Mouse (Mus musculus) embryonic facial prominence, embryonic 15.5 days (tissue): ENCODE measurements around the gene Nop10. TPM values are rescaled to one million over a fixed set of nuclear protein-coding genes. Genes with fewer than 3 reads are reported as not detected.

Experiments
- ATAC-seq: fragments of 200-750 bp; cut with Nextera tagmentation; 2 replicates; pipeline ENCODE4 v1.8.0; 2017; ENCODE audit warnings: low read depth, moderate TSS enrichment; ENCODE audit not compliant: insufficient number of reproducible peaks, low FRiP score, low TSS enrichment
- H3K27ac ChIP-seq: fragments of 300-500 bp; sonication (generic); replicated peaks from 2 replicates; pipeline ENCODE4 v1.5.1; 2015; ENCODE audit warnings: mild to moderate bottlenecking, inconsistent platforms
- H3K27me3 ChIP-seq: fragments of 300-500 bp; sonication (generic); 2 replicates; pipeline ENCODE4 v1.6.1; 2015; ENCODE audit warnings: inconsistent platforms
- H3K36me3 ChIP-seq: fragments of 300-500 bp; sonication (generic); 2 replicates; pipeline ENCODE4 v1.6.1; 2015; ENCODE audit warnings: mild to moderate bottlenecking, inconsistent platforms
- H3K4me1 ChIP-seq: fragments of 300-500 bp; sonication (generic); 2 replicates; pipeline ENCODE4 v1.6.1; 2015; ENCODE audit warnings: inconsistent platforms
- H3K4me2 ChIP-seq: fragments of 300-500 bp; sonication (generic); replicated peaks from 2 replicates; pipeline ENCODE4 v1.6.1; 2015; ENCODE audit warnings: mild to moderate bottlenecking, inconsistent platforms
- H3K4me3 ChIP-seq: fragments of 300-500 bp; sonication (generic); replicated peaks from 2 replicates; pipeline ENCODE4 v1.5.1; 2015; ENCODE audit warnings: mild to moderate bottlenecking, inconsistent platforms
- H3K9ac ChIP-seq: fragments of 300-500 bp; sonication (generic); 2 replicates; pipeline ENCODE4 v1.6.1; 2015; ENCODE audit warnings: inconsistent platforms
- H3K9me3 ChIP-seq: fragments of 300-500 bp; sonication (generic); replicated peaks from 2 replicates; pipeline ENCODE4 v1.6.1; 2016; ENCODE audit warnings: inconsistent platforms
- WGBS: fragments of 180-500 bp; shearing (Covaris S2); methylation state at CpG from one replicate; pipeline ENCODE4 v1.1.7; 2015; 5-methylcytosine and 5-hydroxymethylcytosine counted together
- polyA plus RNA-seq: library from polyadenylated mRNA; unstranded; fragments of >200 nt; fragmentation: Nextera tagmentation; extraction: Ambion mirVana; gene quantifications from 2 replicates; pipeline ENCODE4 v1.2.1, GENCODE M21; 2015

The Nop10 gene
- polyA plus RNA-seq, result 201 and 206 TPM in 2 replicates

DNA sequence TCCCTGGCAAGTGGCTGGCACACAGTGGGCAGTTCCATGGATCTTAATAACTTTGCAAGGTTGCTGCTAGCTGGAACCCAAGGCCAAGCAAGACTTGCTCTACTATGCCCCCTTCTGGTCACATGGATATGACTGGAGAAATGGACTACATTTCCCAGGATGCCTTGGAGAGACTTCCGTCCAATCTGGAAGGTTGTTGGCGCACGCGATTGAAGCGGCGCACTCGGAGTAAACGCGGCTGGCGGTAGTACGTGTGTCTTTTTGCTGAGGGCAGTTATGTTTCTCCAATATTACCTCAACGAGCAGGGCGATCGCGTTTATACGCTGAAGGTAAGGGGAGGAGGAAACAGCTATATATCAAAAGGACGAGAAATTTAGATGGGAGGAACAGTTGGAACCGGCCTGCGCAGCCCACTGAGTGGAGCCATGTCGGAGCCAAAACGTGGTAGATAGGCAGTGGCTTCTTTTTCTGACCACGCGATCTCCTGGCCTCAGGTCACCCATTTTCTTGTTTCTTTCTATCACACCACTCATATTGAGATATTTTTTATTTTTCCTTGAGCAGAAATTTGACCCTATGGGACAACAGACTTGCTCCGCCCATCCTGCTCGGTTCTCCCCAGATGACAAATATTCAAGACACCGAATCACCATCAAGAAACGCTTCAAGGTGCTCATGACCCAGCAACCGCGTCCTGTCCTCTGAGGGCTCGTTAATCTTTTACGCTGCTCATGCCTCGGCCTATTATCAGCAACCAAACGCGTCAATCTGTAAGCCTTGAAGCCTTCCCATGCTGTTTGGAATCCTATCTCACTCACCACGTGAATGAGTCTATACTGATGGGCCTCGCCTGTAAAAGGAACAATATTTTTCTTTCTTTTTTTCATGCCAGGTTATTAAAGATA, at the start of gene Nop10:
Gene Nop10 (plus strand): TSS at position 179 of the 906 bp plus-strand sequence.
- Histone ChIP-seq H3K36me3 (no peaks in the 10 kb centered on the region), H3K9me3 (no peaks in the 10 kb centered on the region), H3K27ac (peak within 1 kb of the TSS; percentile 68; the same call in 1 of the 2 replicates), H3K4me2 (peak within 1 kb of the TSS; percentile 57), H3K4me1 (peaks cover 27% of the 10 kb centered on the region), H3K27me3 (no peaks in the 10 kb centered on the region), H3K4me3 (peak within 1 kb of the TSS; percentile 60), H3K9ac (peak within 1 kb of the TSS; percentile 57)
- under 1% methylated on average over 36 of the region's 36 CpGs for WGBS
- ATAC-seq, result peak; percentile 44; the same call in 1 of the 2 replicates

DNA sequence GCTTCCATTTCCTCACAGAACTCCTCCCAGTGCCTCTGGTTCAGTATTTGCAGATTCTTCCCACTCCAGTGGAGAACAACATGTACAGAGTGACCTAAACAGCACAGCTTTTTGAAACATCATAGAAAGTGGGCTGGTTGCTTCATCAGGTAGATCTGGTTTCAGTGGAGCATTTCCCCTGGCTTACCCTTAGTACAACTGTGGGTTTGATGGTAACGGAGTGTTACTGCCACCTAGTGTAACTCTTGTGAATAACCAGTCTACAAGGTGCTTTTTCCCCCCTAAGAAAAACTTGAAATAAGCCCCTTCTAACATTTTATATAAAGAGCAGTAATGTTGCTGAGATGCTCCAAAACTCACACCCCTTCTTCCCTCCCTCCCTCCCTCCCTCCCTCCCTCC, 45.7 kb upstream of the Nop10 start:
- Histone ChIP-seq H3K9ac (no peak overlapping the region), H3K27me3 (no peaks in the 10 kb centered on the region), H3K4me2 (no peak overlapping the region), H3K9me3 (no peaks in the 10 kb centered on the region), H3K4me1 (no peaks in the 10 kb centered on the region), H3K27ac (no peak overlapping the region), H3K36me3 (no peaks in the 10 kb centered on the region), H3K4me3 (no peak overlapping the region)
- 3% methylated on average over 1 of the region's 1 CpGs for WGBS
- ATAC-seq, result no peak

DNA sequence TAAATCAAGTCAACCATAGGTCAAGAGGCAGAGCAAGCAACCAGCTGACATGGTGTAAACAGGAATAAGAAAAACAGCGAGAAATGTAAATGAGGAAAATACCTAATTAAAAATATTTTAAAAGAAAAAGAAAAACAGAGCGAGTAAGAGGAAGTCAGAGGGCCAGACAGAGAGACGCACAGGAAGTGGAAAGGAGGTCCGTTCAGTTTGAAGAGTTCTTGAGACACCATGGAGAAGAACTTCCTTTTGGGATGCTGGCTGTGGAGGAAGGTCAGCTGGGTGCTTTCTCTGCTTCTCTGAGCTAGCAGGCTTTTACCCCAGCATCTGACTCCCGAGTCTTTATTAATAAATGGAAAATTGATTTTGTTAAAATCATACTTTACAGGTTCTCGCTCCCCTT, 44.1 kb upstream of the Nop10 start:
- H3K27me3 ChIP-seq, result no peaks in the 10 kb centered on the region
- H3K9ac ChIP-seq, result no peak overlapping the region
- no peaks in the 10 kb centered on the region for H3K9me3 ChIP-seq
- no peaks in the 10 kb centered on the region for H3K36me3 ChIP-seq
- no peak overlapping the region for H3K4me2 ChIP-seq
- H3K27ac ChIP-seq, result no peak overlapping the region
- H3K4me3 ChIP-seq, result no peak overlapping the region
- no peak for ATAC-seq
- WGBS, result 67% methylated on average over 6 of the region's 6 CpGs
- H3K4me1 ChIP-seq, result no peaks in the 10 kb centered on the region

DNA sequence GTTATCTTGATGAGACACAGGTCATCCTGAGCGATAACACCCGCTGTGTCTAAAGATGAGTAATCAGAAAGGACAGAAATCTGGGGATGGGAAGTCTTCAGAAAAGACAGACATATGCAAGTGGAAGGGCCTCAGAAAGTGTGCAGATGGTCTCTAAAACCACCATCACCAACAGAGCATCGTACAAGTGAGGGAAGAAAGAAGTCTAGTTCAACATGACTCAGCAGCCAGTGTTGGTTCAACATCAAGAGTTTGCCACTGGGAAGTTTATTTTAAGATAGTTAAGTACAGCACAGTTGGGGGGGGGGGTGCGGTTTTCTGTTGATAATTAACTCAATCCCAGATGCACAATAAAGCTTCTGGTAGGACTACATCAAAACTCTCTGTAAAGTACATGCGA, 40.8 kb upstream of the Nop10 start:
- H3K9me3 ChIP-seq, result no peaks in the 10 kb centered on the region
- no peak for ATAC-seq
- 82% methylated on average over 5 of the region's 5 CpGs for WGBS
- H3K36me3 ChIP-seq, result no peaks in the 10 kb centered on the region
- H3K9ac ChIP-seq, result no peak overlapping the region
- no peaks in the 10 kb centered on the region for H3K27me3 ChIP-seq
- H3K4me2 ChIP-seq, result no peak overlapping the region
- H3K4me1 ChIP-seq, result no peaks in the 10 kb centered on the region
- no peak overlapping the region for H3K27ac ChIP-seq
- H3K4me3 ChIP-seq, result no peak overlapping the region

DNA sequence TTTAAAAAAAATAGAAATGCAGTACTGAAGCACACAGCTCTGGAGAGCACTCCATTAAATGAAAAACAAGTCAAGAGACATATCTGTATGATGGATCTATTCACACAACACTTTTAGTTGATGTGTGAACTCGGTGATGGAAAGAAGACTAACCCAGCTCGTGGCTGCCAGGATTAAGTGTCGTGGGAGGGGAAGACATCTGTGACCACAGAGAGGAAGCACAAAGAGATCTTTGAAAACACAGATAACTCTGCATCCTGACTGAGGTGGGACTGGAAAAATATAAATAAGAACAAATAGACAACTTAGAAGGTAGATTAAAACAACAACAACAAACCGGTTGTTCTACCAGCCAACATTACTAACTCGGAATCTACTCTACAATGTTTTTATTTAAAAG, 39.1 kb upstream of the Nop10 start:
- 66% methylated on average over 5 of the region's 5 CpGs for WGBS

DNA sequence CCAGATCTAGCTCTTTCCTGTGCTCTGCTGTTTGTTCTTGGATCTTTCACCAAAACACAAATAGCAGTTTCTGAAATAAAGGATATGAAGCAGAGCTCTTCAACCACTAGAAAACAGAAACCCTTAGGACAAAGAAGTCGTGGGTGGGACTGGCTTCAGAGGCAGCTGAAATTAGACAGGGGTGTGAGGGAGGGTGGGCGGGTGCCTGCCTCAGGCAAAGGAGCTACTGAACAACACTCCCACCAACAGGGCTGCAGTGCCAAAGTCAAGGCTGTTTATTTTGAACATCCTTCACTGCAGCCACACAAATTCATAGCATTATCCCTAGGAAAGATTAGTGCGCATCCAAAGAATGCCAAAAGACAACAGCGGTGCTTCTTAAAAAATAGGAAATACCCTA, 37.4 kb upstream of the Nop10 start:
- Histone ChIP-seq H3K9me3 (no peaks in the 10 kb centered on the region), H3K27me3 (no peaks in the 10 kb centered on the region), H3K4me1 (no peaks in the 10 kb centered on the region), H3K36me3 (no peaks in the 10 kb centered on the region), H3K9ac (no peak overlapping the region), H3K27ac (no peak overlapping the region), H3K4me2 (no peak overlapping the region), H3K4me3 (no peak overlapping the region)
- ATAC-seq, result no peak
- 52% methylated on average over 4 of the region's 4 CpGs for whole genome bisulfite sequencing

More for the DNA sequence above, 39.1 kb upstream of the Nop10 start:
- no peak for ATAC-seq
- H3K36me3 ChIP-seq, result no peaks in the 10 kb centered on the region
- H3K4me1 ChIP-seq, result no peaks in the 10 kb centered on the region
- no peaks in the 10 kb centered on the region for H3K27me3 ChIP-seq
- H3K4me3 ChIP-seq, result no peak overlapping the region
- H3K27ac ChIP-seq, result no peak overlapping the region
- H3K4me2 ChIP-seq, result no peak overlapping the region
- no peak overlapping the region for H3K9ac ChIP-seq
- H3K9me3 ChIP-seq, result no peaks in the 10 kb centered on the region

DNA sequence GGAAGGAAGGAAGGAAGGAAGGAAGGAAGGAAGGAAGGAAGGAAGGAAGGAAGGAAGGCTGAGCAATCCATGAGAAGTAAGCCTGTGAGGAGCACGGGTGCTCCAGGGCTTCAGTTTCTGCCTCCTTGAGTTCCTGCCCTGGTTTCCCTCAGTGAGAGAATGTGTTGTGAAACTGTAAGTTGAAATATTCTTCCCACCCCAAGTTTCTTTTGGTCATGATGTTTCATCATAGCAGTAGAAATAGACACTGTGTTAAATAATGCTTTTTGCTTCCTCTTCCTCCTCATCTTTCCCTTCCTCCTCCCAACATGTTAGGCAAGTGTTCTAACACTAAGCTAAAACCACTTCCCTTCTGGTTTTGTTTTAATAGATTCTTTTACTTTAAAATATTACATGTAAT, 29.1 kb upstream of the Nop10 start:
- no peaks in the 10 kb centered on the region for H3K36me3 ChIP-seq
- ATAC-seq, result no peak

DNA sequence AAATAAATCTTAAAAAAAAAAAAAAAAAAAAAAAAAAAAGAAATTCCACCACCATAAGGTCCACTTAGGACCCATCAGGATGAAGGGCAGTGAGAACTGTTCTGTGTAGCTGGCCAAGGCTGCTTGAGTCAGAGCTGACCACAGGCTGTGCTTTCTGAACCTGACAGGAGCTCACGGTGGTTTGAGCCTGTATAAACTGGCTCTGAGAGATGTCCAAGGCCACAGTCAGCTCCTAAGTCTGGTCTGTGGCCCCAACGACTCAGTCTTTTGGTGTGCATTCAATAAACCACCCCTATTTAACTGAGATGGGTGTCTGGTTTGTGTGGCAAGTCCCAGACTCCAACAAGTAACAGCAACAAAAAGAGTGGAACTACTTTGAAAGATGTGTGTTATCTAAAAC, 25.1 kb upstream of the Nop10 start:
- H3K4me2 ChIP-seq, result no peak overlapping the region
- no peak for ATAC-seq
- no peaks in the 10 kb centered on the region for H3K27me3 ChIP-seq
- no peak overlapping the region for H3K9ac ChIP-seq
- H3K27ac ChIP-seq, result no peak overlapping the region
- no peaks in the 10 kb centered on the region for H3K36me3 ChIP-seq
- WGBS, result 76% methylated on average over 2 of the region's 2 CpGs
- H3K4me1 ChIP-seq, result peaks cover 13% of the 10 kb centered on the region
- H3K4me3 ChIP-seq, result no peak overlapping the region
- no peaks in the 10 kb centered on the region for H3K9me3 ChIP-seq

More for the DNA sequence above, 29.1 kb upstream of the Nop10 start:
- no peaks in the 10 kb centered on the region for H3K27me3 ChIP-seq
- no peak overlapping the region for H3K27ac ChIP-seq
- no peak overlapping the region for H3K4me2 ChIP-seq
- no peaks in the 10 kb centered on the region for H3K9me3 ChIP-seq
- H3K9ac ChIP-seq, result no peak overlapping the region
- no peaks in the 10 kb centered on the region for H3K4me1 ChIP-seq
- H3K4me3 ChIP-seq, result no peak overlapping the region
- 88% methylated on average over 1 of the region's 1 CpGs for WGBS

DNA sequence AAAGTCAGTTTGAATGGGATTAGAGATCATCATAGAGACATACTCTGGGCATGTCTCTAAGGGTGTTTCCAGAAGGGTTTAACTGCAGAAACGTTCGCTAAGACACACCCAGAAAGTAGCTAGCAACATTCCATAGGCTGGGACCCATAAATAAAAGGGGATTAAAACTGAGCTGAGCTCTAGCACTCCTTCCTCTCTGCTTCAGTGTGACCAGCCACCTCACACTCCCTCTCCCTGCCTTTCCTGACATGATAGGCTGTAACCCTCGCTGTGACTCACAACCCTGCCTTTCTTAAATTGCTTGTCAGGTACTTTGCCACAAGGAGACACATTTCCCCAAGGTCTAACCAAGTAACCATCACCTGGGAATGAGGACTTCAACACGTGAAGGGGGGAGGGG, 23.7 kb upstream of the Nop10 start:
- Histone ChIP-seq H3K27ac (no peak overlapping the region), H3K36me3 (no peaks in the 10 kb centered on the region), H3K4me3 (no peak overlapping the region), H3K4me2 (no peak overlapping the region), H3K4me1 (peaks cover 13% of the 10 kb centered on the region), H3K27me3 (no peaks in the 10 kb centered on the region), H3K9ac (no peak overlapping the region), H3K9me3 (no peaks in the 10 kb centered on the region)
- WGBS, result 16% methylated on average over 4 of the region's 4 CpGs
- ATAC-seq, result no peak

DNA sequence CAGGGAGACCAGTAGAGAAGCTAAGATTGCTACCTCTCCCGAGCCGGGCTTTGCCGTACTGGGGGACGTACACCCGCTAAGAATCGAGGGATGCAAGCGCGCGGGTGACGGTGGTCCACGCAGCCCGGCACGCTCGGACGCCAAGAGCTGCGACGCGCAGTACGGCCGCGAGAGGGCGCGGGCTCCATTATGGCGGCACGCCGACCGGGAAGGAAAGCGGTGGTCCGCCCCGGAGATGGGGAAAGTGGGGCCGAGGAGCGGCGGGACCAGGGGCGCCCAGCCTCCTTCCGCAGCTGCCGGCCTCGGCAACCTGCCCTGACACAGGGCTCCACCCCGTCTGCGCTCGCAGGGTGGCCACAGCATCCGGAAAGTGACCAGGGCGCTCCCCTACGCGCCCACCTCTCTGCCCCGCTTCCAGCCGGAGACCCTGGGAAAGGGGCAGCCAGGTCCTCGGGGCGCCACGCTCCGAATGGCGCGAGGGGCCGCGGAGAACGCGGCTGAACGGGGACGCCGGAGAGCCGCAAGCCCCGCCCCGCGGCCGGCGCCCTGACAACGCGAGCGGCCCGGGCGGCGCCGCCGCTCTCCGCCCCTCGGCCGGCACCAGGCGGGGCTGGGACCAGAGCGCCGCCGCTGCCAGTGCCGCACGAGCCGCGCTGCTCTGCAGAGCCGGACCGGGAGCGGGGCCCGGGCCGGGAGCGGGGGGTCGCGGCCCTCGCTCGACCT, 22.4 kb upstream of the Nop10 start, which contains the start of gene Lpcat4:
Gene Lpcat4 (plus strand): TSS at position 257 of the 723 bp plus-strand sequence.
- Histone ChIP-seq H3K4me2 (peak within 1 kb of the TSS; percentile 98), H3K9ac (peak within 1 kb of the TSS; percentile 47), H3K36me3 (no peaks in the 10 kb centered on the region), H3K4me1 (peaks cover 13% of the 10 kb centered on the region), H3K4me3 (peak within 1 kb of the TSS; percentile 68), H3K27me3 (no peaks in the 10 kb centered on the region), H3K27ac (peak within 1 kb of the TSS; percentile 89), H3K9me3 (no peaks in the 10 kb centered on the region)
- under 1% methylated on average over 91 of the region's 94 CpGs for WGBS
- peak; percentile 83 for ATAC-seq

DNA sequence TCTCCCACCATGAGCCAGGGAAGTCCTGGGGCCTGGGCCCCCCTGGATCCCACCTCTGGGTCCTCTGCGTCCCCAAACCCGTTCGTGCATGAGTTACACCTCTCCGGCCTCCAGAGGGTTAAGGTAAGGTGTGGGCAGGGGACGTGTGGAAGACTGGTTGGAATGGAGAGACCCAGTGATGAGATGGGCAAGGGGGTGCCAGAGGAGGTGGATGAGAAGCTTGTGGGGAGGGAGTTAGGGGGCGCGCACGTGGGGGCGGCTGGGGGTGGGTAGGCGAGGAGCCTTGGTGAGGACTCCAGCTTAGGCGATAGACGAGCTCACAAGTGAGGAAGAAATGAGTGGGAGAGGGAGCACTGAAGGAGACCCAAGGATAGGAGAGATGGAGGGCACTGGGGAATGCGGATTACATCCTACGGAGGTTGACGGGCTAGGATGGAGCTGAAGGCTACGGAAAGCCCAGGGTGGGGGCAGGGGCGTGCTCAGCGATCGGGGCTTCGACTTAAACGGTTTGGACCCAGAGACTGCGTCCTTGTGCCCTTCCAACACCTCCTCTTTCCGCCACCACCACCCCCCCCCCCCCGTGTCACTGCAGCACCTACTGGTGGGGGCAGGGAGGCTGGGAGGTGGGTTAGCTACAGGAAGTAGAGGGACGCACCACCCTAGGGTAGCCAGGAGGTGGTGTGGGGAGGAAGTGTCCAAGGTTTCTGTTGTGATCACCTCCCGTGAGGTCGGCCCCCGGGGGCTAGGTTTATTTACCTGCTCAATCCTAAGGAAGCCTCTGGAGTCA, 21.6 kb upstream of the Nop10 start:
- no peaks in the 10 kb centered on the region for H3K27me3 ChIP-seq
- no peaks in the 10 kb centered on the region for H3K36me3 ChIP-seq
- H3K4me2 ChIP-seq, result peak overlapping the region; percentile 98
- ATAC-seq, result peak; percentile 36
- peak overlapping the region; percentile 68 for H3K4me3 ChIP-seq
- H3K4me1 ChIP-seq, result peaks cover 13% of the 10 kb centered on the region
- peak overlapping the region; percentile 89 for H3K27ac ChIP-seq
- WGBS, result under 1% methylated on average over 27 of the region's 28 CpGs
- H3K9ac ChIP-seq, result peak overlapping the region; percentile 47
- no peaks in the 10 kb centered on the region for H3K9me3 ChIP-seq
